Comparison of ENCODE assay signal across 27 mouse cellular contexts in the genomic region with DNA sequence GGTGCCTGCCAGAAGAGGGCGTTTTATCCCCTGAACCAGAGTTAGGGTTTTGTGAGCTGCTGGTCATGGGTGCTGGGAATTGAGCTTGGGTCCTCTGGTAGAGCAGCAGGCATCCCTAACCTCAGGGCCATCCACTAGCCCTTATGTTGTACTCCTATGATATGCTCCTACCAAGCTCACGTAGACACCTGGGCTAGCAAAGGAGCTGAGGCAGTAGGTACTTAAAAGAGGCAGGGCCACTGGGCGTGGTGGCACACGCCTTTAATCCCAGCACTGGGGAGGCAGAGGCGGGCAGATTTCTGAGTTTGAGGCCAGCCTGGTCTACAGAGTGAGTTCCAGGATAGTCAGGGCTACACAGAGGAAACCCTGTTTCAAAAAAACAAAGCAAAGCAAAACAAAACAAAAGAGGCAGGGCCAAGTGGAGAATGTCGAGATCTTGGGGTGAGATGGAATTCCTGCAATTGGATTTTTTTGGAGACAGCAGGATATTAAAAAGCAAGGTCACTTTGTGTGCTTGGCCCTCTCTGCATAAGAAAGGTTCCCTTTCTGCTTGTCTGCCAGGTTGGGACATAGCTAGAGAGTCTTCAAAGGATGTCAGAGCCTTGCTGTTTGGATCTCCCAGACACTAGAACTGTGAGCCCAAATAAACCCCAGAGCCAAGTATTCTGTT. TPM values are rescaled to one million over a fixed set of nuclear protein-coding genes. Genes with fewer than 3 reads are reported as not detected.
DNase-seq lines count a peak whose midpoint lies in the region; ATAC-seq and TF ChIP-seq lines count a peak whose summit lies in the region.
"Had no signal": no experiment of that assay in that cellular context is flagged by ENCODE, and none has a peak within 500 bp of the region (broad histone marks: within the 10 kb centered on the region; RNA-seq: fewer than 3 reads in every experiment).

No protein-coding gene starts in this region.

- no peaks in the 10 kb centered on the region for H3K36me3 ChIP-seq in E14TG2a.4 (ENCODE audit: insufficient read depth, low read length)
- H3K36me3 ChIP-seq in hindbrain, embryonic 13.5 days: no peaks in the 10 kb centered on the region
- H3K36me3 ChIP-seq: embryonic facial prominence, embryonic 12.5 days; embryonic facial prominence, embryonic 15.5 days; heart, embryonic 12.5 days; heart, embryonic 15.5 days; hindbrain, embryonic 15.5 days had no signal

- H3K9me3 ChIP-seq in E14TG2a.4 (ENCODE audit: low read length): no peaks in the 10 kb centered on the region
- H3K9me3 ChIP-seq in hindbrain, embryonic 13.5 days: no peaks in the 10 kb centered on the region
- H3K9me3 ChIP-seq: embryonic facial prominence, embryonic 12.5 days; embryonic facial prominence, embryonic 15.5 days; heart, embryonic 15.5 days; hindbrain, embryonic 15.5 days had no signal

- H3K4me3 ChIP-seq in layer of hippocampus, adult 2 months: no peak overlapping the region
- no peak overlapping the region for H3K4me3 ChIP-seq in E14TG2a.4 (replicated peaks; ENCODE audit: low read length)
- no peak overlapping the region for H3K4me3 ChIP-seq in hindbrain, embryonic 13.5 days
- H3K4me3 ChIP-seq: embryonic facial prominence, embryonic 12.5 days; embryonic facial prominence, embryonic 15.5 days; gastrocnemius, adult 2 months; heart, embryonic 12.5 days; heart, embryonic 15.5 days; hindbrain, embryonic 15.5 days had no signal

- peaks cover 5% of the 10 kb centered on the region; the same call in 1 of the 2 replicates for H3K27me3 ChIP-seq in E14TG2a.4 (ENCODE audit: insufficient read depth, low read length)
- peaks cover 9% of the 10 kb centered on the region; the same call in 1 of the 2 replicates for H3K27me3 ChIP-seq in hindbrain, embryonic 13.5 days
- H3K27me3 ChIP-seq: CH12.LX; heart, embryonic 15.5 days; hindbrain, embryonic 15.5 days had no signal

- H3K4me2 ChIP-seq in hindbrain, embryonic 13.5 days: no peak overlapping the region
- H3K4me2 ChIP-seq: embryonic facial prominence, embryonic 12.5 days; embryonic facial prominence, embryonic 15.5 days; heart, embryonic 12.5 days; heart, embryonic 15.5 days; hindbrain, embryonic 15.5 days had no signal

- DNase-seq in layer of hippocampus, adult 2 months (ENCODE audit: low spot score in 2 of 2): no peak
- no peak for DNase-seq in layer of hippocampus, postnatal 36 days
- DNase-seq in ES-CJ7 (ENCODE audit: low read depth, low spot score) (peak; percentile 47), R1 (ENCODE audit: low read depth, low spot score) (peak; percentile 91)
- DNase-seq in lung, adult 18-20 months: no peak
- DNase-seq: adrenal gland, adult 2 months; adrenal gland, postnatal 14 days; B cell, adult 2 months; cerebellum, adult 11 months; cerebellum, adult 2 months; cerebellum, adult 9-11 months; cerebellum, postnatal 25 days; forebrain, postnatal 0 days; gastrocnemius, adult 2 months; gastrocnemius, postnatal 14 days; heart, adult 18-20 months; heart, postnatal 14 days had no signal

- peaks cover 16% of the 10 kb centered on the region for H3K4me1 ChIP-seq in E14TG2a.4 (replicated peaks; ENCODE audit: low read depth, low read length)
- H3K4me1 ChIP-seq in hindbrain, embryonic 13.5 days (replicated peaks): peaks cover 2% of the 10 kb centered on the region; the same call in 1 of the 2 replicates
- H3K4me1 ChIP-seq: embryonic facial prominence, embryonic 12.5 days had no signal

- 0 out of 2 replicates have a peak, but pooled peaks have one; percentile 8 for TF ChIP-seq CTCF in layer of hippocampus, adult 2 months (conservative IDR thresholded peaks at IDR 0.05)
- TF ChIP-seq CTCF in E14TG2a.4 (conservative IDR thresholded peaks at IDR 0.05; ENCODE audit: low read length): peak; percentile 43; the same call in 1 of the 2 replicates

- WGBS in hindbrain, embryonic 13.5 days: 78% methylated on average over 6 of the region's 6 CpGs

- H3K27ac ChIP-seq in layer of hippocampus, adult 2 months: no peak overlapping the region
- H3K27ac ChIP-seq in hindbrain, embryonic 13.5 days: no peak overlapping the region
- H3K27ac ChIP-seq: embryonic facial prominence, embryonic 12.5 days; embryonic facial prominence, embryonic 15.5 days; gastrocnemius, adult 2 months; hindbrain, embryonic 15.5 days had no signal

- no peak for ATAC-seq in hindbrain, embryonic 13.5 days (ENCODE audit: low FRiP score)
- ATAC-seq: forebrain, embryonic 14.5 days; forebrain, postnatal 0 days had no signal

- no peak overlapping the region for H3K9ac ChIP-seq in hindbrain, embryonic 13.5 days
- H3K9ac ChIP-seq: embryonic facial prominence, embryonic 12.5 days; embryonic facial prominence, embryonic 15.5 days; forebrain, postnatal 0 days; heart, embryonic 12.5 days; heart, embryonic 15.5 days; hindbrain, embryonic 15.5 days had no signal

RNA-seq across cellular contexts. Expression of a gene that starts 4.1 kb away (rescaled TPM):
- 10 to 100 TPM; 28.3 to 28.9 TPM for total RNA-seq in layer of hippocampus, adult 2 months (2021)
- 10 to 100 TPM; 31.2 to 33.1 TPM for total RNA-seq in layer of hippocampus, postnatal 36 days (2021)
- 36.8 and 38.9 TPM in 2 replicates for polyA plus RNA-seq in hindbrain, embryonic 13.5 days (2015; fragmentation: Nextera tagmentation; extraction: Ambion mirVana)

RNA-seq across cellular contexts. Expression of a gene that starts 5.5 kb away (rescaled TPM):
- 1 to 10 TPM; 2.0 to 2.2 TPM for total RNA-seq in layer of hippocampus, adult 2 months (2021)
- 1 to 10 TPM; 3.2 TPM for total RNA-seq in layer of hippocampus, postnatal 36 days (2021)
- 15.7 and 17.1 TPM in 2 replicates for polyA plus RNA-seq in hindbrain, embryonic 13.5 days (2015; fragmentation: Nextera tagmentation; extraction: Ambion mirVana)
- total RNA-seq: common myeloid progenitor, adult 5-6 weeks had no signal

Comparison
In these comparisons a context has a peak if more than half of its experiments do, and no peak if none do; other contexts are left out.
1. DNase-seq: peak in ES-CJ7 (single experiment) and R1 (single experiment); none in layer of hippocampus, adult 2 months (0 of 2), layer of hippocampus, postnatal 36 days (0 of 2) and lung, adult 18-20 months (0 of 2).